Mouse (Mus musculus) ES-CJ7 (cell line): ENCODE results near the gene Lbx2.

Experiments used
- DNase-seq: peaks from one replicate; pipeline ENCODE4 v3.0.0; 2011; ENCODE audit warnings: low read depth, low spot score

Lbx2 gene

DNA sequence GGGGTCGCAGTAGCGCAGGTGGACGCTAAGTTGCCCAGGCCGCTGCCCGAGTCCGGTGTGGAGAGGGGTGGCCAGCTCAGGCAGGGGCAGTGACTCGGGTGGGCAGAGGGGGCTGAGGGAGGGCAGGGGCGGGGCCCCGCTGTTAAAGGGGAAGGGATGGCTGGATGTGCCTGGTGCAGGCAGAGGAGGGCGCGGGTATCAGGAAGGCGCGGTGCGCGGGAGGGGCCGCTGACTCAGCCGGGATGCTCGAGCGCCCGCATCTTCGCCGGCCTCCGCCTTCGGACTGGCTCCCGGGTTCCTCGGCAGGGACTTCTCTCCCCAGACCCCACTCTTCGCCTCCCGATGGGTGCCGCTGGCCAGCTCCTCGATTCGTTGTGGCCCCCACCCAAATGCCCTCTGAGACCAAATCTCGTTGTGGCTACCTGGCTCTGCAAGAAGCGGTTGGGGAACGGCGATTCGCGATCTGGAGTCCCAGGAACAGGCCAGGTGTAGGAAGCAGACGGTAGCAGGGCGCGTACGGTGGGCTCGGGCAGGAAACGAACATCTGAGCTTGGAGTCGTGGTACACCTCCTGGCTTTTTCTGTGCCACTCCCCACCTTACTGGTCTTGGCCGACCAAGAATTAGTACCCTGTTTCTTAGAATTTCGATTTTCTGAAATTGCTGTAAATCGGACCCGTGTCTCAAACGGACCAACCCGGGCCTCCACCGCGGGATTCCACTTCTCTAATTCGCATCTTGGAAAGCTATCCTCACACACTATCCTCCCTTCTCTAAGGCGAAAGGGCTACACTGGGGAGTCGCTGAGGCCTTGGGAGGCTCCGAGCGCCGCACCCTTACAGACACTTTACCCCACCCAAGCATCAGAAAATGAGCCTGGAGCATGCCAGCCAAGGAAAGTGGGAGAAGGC is 15.6 kb upstream of the Lbx2 start:
- DNase-seq = peak; percentile 82

DNA sequence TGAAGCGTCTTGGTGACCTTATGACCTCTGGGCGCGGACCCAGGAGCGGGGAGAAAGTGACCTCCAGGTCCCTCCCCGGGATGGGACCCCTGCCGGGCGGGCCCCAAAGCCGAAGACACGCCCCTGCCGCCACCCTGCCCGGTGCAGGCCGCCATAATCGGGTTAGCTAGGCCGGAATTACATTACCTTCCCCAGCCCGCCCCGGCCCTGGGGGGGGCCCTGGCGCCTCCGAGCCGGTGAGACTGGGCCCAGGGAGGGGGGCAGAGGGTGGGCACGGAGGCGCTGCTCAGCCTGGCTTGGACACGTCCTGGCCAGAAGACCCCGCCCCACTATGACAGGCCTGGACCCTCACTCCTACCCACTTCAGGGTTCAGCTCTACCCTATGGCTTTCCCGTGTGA is 14.9 kb upstream of the Lbx2 start:
- peak; percentile 41 for DNase-seq

DNA sequence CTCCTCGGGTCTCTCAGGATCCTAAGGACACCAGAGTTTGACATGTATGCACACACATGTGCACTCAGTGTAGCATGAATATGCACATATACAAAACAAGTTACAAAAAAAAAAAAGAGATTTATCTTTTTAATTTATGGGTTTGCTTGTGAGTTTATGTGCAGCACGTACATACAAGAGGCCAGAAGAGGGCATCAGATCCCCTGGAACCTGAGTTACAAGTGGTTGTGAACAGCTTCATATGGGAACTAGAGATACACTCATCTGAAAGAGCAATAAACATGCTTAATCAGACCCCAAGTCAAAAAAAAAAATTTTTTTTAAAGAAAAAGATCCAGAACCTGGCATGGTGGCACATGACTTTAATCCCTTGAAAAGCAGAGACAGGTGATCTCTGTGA is 11.2 kb upstream of the Lbx2 start:
- DNase-seq = peak; percentile 49

DNA sequence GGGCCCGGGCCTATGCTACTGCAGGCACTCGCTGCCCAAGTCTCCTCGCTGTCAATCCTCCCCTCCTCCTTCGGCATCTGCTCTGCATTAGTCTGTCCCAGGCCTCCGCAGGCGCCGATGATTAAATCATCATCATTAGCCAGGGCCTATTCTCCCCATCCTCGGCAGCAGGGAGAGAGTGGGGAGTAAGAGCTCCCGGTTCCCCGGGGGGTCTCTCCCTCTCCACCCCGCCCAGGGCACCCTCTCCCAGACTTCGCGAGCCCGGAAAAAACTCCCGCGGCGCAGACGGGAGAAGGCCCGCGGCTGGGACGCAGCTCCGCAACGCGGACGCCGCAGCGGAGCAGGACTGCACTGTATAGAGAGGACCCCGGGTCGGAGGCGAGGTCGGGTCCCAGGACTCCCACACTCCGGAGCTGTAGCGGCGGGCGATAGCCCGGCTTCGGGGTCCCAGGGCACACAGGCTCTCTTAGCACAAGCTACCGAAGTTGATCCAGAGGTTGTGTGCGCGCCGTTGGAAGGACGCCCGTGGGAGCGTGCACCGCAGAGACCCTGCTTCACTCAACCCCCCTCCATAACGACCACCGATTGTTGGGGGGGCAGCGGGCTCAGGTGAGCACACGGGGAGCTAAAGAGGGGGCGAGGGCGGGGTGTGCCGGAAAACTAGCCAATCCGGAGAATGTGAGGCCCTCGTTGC is 8.4 kb upstream of the Lbx2 start, which contains the start of gene Pcgf1:
Pcgf1 (plus strand) TSS at position 240 of the 694 bp plus-strand sequence.
- peak; percentile 36 for DNase-seq

DNA sequence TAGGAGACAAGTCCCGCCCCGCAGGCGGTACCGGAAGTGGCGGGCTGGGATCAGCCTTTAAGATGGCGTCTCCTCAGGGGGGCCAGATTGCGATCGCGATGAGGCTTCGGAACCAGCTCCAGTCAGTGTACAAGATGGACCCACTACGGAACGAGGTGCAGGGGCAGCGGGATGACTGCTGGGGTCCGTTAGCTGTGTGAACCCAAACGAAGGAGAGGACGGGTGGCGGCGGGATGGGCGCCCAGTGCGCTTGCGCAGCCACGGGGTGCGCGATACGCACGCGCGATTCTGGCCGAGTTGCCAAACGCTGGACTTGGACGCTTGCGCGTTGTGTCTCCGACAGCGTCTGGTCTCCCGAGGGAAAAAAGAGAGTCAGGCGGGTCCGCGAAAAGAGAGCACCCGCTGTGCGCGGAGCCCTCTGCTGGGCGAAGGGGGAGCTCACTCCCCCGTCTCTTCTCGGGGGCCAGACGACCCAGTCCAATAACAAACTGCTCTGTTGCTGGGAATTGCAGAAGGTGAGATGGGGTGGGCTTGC is 7.8 kb upstream of the Lbx2 start:
- peak; percentile 98 for DNase-seq

DNA sequence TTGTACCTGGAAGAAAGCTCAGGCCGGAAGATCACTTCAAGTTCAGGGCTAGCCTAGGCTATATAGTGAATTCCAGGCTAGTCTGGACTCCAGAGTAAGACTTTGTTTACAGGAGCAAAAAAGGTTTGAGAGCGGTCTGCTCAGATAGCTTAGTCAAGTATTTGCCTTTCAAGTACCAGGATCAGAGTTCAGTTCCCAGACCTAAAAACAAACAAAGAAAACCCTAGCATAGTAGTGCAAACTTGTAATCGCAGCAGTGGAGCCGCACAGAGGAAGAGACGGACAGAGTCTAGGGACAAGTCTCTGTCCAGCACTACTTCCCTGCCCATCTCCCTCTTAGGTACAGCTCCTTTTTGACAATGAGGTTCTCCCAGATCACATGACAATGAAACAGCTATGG is 6.0 kb upstream of the Lbx2 start:
- DNase-seq = no peak

DNA sequence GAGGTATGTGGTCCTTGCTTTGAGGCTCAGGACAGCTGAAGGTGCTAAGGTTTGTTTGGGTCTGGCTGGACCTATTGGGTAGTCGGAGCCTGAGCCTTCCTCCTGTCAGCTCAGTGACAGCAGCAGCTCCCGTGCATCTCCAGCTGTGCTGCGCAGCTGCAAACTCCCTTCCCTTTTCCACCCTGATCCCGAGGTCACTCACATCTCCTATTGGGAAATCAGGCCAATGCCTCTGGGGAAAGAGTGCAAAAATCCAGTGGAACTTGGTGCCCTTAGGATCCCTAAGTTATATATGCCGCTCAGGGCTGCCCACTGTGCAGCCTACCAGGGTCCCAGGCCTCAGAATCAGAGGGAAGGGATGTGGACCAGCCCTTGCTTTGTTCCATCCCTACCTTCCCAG is 2.7 kb upstream of the Lbx2 start:
- no peak for DNase-seq

DNA sequence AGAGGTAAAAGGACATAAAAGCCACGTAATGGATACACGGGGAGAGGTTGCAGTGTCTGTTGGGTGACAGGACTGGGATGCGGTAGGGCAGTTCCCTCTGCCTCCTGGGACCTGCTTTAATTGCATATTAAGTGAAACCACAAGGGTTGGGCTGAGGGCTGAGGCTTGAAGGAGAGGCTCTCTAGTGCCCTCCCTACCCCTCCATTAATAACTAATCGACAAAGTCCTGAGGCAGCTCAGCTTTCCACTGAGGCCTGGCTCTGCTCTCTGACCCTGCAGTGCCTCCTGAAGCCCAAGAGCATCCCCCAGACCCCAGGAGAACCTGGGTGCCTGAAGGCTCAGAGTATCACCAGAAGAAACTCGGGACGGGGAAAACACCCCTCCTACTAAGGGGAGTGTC is 1.7 kb upstream of the Lbx2 start:
- DNase-seq = no peak

DNA sequence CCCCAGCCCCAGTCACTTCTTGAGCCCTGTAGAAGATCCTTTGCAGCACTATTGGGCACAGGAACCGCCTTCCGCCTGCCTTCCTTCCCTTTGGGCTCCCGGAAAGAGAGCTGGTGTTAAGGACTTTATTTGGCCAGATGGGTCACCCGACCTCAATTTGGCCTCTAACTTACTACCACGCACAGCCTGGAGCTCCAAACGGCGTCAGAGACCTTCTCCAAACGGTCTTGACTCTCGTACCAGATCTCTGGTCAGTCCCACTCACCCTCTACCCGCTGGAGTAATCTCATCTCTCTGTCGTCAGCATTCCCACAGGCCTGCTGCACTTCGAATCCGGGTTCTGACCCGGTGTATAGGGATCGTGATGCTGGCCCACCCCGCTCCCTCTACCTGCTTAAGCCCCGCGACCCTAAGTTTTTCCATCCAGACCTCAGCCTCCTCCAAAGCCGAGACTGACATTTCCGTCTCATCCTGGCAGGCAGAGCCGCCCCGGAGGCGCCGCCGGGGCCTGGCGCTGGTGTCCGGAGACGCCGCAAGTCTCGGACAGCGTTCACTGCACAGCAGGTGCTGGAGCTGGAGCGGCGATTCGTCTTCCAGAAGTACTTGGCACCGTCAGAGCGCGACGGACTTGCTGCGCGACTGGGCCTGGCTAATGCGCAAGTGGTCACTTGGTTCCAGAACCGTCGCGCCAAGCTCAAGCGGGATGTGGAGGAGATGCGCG is 1.2 kb downstream of the Lbx2 start:
- no peak for DNase-seq

DNA sequence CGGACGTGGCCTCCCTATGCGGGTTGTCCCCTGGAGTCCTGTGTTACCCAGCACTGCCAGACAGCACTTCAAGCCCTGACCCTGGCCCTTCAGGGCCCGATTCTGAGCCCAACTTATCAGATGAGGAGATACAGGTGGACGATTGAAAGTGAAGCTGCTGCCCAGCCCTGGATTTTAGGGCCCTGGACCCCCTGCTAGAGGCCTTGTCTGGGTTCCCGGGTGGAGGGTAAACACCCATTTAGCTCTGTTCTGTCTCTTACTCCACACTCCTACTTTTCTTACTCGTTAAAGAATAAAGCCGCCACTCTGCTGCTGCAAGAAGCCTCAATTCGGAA is 1.7 kb downstream of the Lbx2 start:
- no peak for DNase-seq

DNA sequence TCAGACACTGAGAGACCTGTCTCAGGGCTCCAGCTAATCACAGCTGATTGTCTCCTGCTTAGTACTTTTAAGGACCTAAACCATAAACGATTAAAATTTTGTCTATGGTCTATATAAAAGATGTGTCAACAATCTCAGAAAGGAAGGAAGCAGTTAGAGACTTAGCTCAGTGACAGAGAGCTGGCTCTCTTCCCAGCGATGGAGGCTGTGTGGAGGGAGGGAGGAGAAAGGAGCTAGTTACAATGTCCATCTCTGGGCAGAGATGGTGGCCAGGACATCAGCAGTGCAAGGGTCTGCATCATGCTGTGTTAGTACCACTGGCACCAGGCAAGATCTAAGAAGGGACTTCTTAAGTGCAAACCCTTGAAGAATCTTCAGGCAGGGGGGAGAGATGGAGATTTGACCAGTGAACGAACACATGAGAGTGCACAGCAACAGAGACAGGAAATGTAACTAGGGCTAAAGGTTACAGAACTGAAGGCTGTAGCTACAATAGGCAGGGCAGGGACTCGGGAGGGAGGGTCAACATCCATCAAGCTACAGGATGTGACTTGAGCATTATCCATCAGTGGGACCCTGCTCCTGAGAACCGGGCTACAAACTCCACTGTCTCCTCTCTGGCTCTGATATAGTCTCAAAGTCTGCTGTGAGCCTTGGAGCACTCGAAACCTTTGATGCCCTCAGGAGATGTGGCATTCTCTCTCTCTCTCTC is 6.4 kb downstream of the Lbx2 start:
- DNase-seq = no peak

DNA sequence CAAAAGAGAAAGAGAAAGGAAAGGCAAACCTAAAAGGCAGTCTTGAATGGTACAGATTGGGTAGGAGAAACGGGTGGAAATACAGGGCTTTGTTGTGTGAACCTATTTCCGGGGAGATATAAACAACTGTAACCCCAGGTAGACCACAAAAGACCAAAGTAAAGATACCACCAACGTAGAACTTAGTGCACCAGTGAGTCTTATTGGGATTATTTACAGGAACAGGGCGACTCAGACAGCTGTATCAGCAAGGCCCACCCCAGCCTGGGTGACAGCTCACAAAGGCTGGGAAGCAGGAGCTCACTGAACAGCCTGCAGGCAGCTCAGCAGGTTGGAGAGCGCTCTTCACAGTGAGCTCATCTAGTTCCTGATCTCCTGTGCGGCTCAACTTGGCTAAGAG is 9.8 kb downstream of the Lbx2 start:
- no peak for DNase-seq

DNA sequence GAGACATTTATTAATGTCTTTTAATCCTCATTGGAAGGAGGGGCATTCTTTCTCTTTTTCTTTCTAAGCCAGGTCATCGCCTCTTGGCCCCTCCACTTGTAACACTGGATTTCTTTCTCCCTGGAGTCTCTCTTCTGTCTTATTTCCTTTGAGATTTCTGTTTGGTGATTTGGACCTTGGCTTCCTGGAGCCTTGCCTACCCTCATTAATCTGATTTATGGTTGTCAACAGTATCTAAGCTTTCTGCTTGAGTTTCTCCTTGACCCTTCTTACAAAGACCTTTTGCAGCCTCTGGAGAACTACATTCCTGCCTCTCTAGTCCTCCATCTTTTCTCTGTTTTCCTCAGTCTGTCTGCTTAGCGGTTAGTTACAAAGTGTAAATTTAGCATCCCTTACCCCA is 12.2 kb downstream of the Lbx2 start:
- no peak for DNase-seq

DNA sequence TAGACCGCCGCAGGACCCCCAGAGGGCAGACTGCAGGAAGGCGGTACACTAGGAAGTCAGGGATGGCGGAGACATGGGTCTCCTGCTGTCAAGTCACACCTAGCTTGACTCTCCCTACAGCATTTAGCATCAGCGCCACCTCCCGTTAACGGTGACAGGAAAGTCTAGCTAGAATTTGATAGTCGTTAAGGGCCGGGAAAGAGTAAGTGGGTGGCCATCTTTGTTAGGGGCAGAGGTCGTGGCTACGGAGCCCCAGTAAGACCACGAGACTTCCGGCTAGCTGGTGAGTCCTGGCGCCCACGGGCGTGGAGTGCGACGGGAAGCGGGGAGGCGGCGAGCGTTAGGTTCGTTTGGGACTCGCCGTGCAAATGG is 15.1 kb downstream of the Lbx2 start, which contains the start of the genes Ccdc142 and Gm42688:
Ccdc142 (plus strand) TSS at position 286 of the 372 bp plus-strand sequence.
Gm42688 (plus strand) TSS at position 302 of the 372 bp plus-strand sequence.
- DNase-seq = peak; percentile 97

DNA sequence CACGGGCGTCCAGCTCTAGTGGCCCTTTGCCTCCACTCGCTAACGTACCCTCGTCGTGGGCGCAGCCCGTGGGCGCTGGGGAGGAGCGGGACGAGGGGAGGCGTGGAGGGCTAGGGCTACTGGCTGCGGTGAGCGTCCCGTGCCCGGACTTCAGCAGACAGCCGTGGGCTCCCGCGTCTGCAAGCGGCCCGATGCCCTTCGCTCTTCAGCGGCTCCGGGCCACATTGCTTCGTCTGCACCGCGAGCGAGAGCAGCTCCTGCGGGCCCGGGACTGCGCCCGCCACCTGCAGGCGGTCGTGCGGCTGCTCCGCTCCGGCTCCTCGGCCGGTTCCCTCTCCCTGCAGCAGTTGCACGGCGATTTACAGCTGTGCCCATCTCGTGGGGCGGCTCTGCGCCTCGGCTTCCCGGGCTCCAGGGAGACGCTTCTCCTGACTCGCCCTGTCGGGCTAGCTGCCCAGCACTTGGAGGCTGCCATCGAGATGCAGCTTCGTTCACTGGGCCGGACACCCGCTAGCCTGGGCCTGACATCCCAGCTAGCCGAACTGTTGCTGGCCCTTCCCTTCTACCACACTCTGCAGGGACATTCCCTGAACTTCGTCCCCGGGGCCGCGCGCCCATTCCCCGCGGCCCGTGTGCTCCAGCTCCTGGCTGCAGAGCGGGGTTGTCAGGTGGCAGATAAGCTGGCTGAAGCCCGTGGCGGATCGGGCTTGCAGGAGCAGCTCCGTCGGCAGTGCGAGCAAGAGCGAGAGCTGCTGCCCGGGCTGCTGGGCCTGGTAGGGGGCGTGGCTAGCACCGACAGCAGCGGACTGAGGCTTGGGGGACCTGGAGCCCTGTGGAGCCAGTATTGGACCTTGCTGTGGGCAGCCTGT is 15.8 kb downstream of the Lbx2 start:
- no peak for DNase-seq

DNA sequence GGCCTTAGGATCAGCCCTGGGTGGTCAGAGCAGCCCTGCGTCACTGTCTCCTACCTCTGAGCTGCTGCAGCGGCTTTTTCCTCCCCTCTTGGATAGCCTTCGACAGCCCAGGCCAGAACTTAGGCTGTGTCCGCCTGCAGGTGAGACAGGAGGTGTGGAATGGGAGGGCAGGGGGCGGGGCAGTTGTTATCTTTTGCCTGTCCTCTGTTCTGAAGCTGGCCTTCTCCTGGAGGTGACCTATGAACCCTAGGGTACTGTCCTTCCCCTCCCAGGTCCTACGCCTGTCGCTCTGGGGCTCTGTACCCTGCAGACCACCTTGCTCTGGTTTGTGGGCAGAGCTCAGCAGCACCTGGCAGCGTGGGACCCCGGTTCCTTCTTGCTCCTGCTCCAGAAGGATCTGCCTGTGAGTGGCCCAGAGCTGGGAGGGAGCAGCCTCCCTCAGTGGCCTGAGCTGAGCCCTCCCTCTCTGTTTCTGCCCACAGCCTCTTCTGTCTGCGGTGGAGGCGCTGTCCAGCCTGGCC is 17.0 kb downstream of the Lbx2 start:
- no peak for DNase-seq

DNA sequence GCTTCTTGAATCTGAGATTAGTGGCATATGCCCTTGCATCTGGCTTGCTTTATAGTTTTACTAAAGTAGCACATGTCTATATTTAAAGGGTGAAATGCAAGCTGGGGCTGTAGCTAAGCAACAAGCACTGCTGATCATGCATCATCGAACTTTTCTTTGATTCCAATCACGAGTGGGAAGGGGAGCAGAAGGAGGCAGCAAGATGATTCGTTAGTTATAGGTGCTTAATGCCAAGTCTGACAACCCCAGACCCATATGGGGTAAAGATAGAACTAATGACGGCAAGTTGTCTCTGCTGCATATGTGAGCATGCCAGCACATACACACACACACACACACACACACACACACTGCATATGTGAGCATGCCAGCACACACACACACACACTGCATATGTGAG is 18.0 kb downstream of the Lbx2 start:
- no peak for DNase-seq

DNA sequence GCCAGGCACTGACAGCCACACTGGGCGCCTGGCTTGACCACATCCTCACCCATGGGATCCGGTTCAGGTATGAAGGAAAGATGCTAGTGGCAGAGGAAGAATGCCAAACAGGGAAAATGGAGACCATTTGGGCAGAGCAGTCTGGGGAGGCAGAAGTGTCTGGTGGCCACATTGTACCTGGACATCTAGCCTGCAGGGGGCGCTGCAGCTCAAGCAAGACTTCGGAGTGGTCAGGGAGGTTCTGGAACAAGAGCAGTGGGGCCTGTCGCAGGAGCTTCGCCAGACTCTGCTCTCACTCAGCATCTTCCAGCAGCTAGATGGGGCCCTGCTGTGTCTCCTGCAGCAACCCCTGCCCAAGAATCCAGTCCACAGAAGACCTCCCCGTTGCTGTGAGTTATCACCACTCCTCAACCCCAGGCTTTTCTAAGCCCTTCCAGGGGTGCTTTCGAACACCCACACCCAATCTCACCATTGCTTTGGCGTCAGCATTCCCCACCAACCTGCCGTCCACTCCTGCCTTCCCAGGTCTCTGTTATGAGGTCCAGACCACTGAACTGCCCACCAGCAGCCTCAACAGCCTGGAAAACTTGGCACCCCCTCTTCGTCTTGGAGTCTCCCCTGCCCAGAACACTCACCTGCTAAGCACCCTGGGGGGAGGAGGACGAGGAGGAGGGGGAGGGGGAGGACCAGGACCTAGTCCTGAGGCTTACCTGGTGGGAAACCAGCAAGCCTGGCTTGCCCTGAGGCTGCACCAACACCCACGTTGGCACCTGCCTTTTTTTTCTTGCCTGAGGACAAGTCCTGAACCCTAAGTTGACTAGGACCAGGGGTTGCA is 21.6 kb downstream of the Lbx2 start:
- DNase-seq = peak; percentile 91
